Mouse (Mus musculus): ENCODE measurements around the gene Olfr119. TPM values are rescaled to one million over a fixed set of nuclear protein-coding genes. Genes with fewer than 3 reads are reported as not detected.
"Not testable (repeated sequence)": the region's sequence is repeated elsewhere in the genome, so short reads cannot be mapped to it uniquely, and the experiment has no call there.

Olfr119 gene
- not detected in 2 replicates for polyA plus RNA-seq (2015; fragmentation: Nextera tagmentation; extraction: Ambion mirVana)

GRCm38 (mm10) chr17:37696264-37696663, at the start of gene Olfr119:
Olfr119 (plus strand) TSS chr17:37696564.
- not testable (repeated sequence) for H3K27ac ChIP-seq (ENCODE audit: low read depth); H3K4me2 ChIP-seq (ENCODE audit: low read depth, low read length); H3K4me3 ChIP-seq (ENCODE audit: low read depth, low read length); ATAC-seq; H3K36me3 ChIP-seq (replicated peaks; ENCODE audit: insufficient read depth, low read length); H3K9ac ChIP-seq (replicated peaks); H3K9me3 ChIP-seq (ENCODE audit: low read length); H3K27me3 ChIP-seq (ENCODE audit: insufficient read depth, low read length); DNase-seq; H3K4me1 ChIP-seq (ENCODE audit: insufficient read depth)
- 68% methylated on average over 1 of the region's 1 CpGs for WGBS (ENCODE audit: insufficient replicate concordance)

GRCm38 (mm10) chr17:37663682-37664081, 32.7 kb upstream of the Olfr119 start, which contains the start of gene Olfr117:
Olfr117 (minus strand) TSS chr17:37663782.
- ATAC-seq (no peak), DNase-seq (no peak)
- no peak within 1 kb of the TSS for H3K27ac ChIP-seq (ENCODE audit: low read depth)
- no peaks in the 10 kb centered on the region for H3K27me3 ChIP-seq (ENCODE audit: insufficient read depth, low read length)
- TF ChIP-seq CTCF (IDR thresholded peaks at IDR 0.05; ENCODE audit: low read depth): no peak
- no peak for TF ChIP-seq EP300 (IDR thresholded peaks at IDR 0.05; ENCODE audit: low read depth)
- H3K4me1 ChIP-seq (ENCODE audit: insufficient read depth): no peaks in the 10 kb centered on the region
- H3K4me2 ChIP-seq (ENCODE audit: low read depth, low read length): no peak within 1 kb of the TSS
- no peak within 1 kb of the TSS for H3K4me3 ChIP-seq (ENCODE audit: low read depth, low read length)
- no peak within 1 kb of the TSS for H3K9ac ChIP-seq (replicated peaks)
- H3K9me3 ChIP-seq (ENCODE audit: low read length): no peaks in the 10 kb centered on the region
- 43% methylated on average over 1 of the region's 1 CpGs for WGBS (ENCODE audit: insufficient replicate concordance)
- no peaks in the 10 kb centered on the region for H3K36me3 ChIP-seq (replicated peaks; ENCODE audit: insufficient read depth, low read length)

- TF ChIP-seq CTCF (IDR thresholded peaks at IDR 0.05; ENCODE audit: low read depth): no peak
- no peak for TF ChIP-seq EP300 (IDR thresholded peaks at IDR 0.05; ENCODE audit: low read depth)
- Histone ChIP-seq H3K4me2 (ENCODE audit: low read depth, low read length) (no peak within 1 kb of the TSS), H3K4me3 (ENCODE audit: low read depth, low read length) (no peak within 1 kb of the TSS), H3K9ac (replicated peaks) (no peak within 1 kb of the TSS), H3K4me1 (ENCODE audit: insufficient read depth) (no peaks in the 10 kb centered on the region), H3K36me3 (replicated peaks; ENCODE audit: insufficient read depth, low read length) (no peaks in the 10 kb centered on the region), H3K27ac (ENCODE audit: low read depth) (no peak within 1 kb of the TSS), H3K27me3 (ENCODE audit: insufficient read depth, low read length) (no peaks in the 10 kb centered on the region), H3K9me3 (ENCODE audit: low read length) (no peaks in the 10 kb centered on the region)
- WGBS (ENCODE audit: insufficient replicate concordance): 49% methylated on average over 2 of the region's 2 CpGs
- ATAC-seq: no peak
- DNase-seq: no peak
These were observed 29.7 kb upstream of the Olfr119 start, which contains the start of gene Olfr118 for GRCm38 (mm10) chr17:37666688-37667087. Olfr118 (plus strand) TSS chr17:37666988.

- no peak for ATAC-seq
- Histone ChIP-seq H3K27ac (ENCODE audit: low read depth) (no peak within 1 kb of the TSS), H3K27me3 (ENCODE audit: insufficient read depth, low read length) (no peaks in the 10 kb centered on the region), H3K4me2 (ENCODE audit: low read depth, low read length) (no peak within 1 kb of the TSS), H3K4me3 (ENCODE audit: low read depth, low read length) (no peak within 1 kb of the TSS), H3K36me3 (replicated peaks; ENCODE audit: insufficient read depth, low read length) (no peaks in the 10 kb centered on the region), H3K9ac (replicated peaks) (no peak within 1 kb of the TSS), H3K4me1 (ENCODE audit: insufficient read depth) (no peaks in the 10 kb centered on the region), H3K9me3 (ENCODE audit: low read length) (peaks cover 3% of the 10 kb centered on the region; the same call in 1 of the 2 replicates)
- DNase-seq: no peak
- 43% methylated on average over 1 of the region's 1 CpGs for WGBS (ENCODE audit: insufficient replicate concordance)
- no peak for TF ChIP-seq CTCF (IDR thresholded peaks at IDR 0.05; ENCODE audit: low read depth)
- no peak for TF ChIP-seq EP300 (IDR thresholded peaks at IDR 0.05; ENCODE audit: low read depth)
These were observed 25.1 kb downstream of the Olfr119 start, which contains the start of gene Olfr120 for GRCm38 (mm10) chr17:37721508-37721907. Olfr120 (plus strand) TSS chr17:37721808.

GRCm38 (mm10) chr17:37738070-37738469, 41.7 kb downstream of the Olfr119 start:
- Histone ChIP-seq H3K27ac (ENCODE audit: low read depth) (no peak overlapping the region), H3K9ac (replicated peaks) (no peak overlapping the region), H3K27me3 (ENCODE audit: insufficient read depth, low read length) (no peaks in the 10 kb centered on the region), H3K9me3 (ENCODE audit: low read length) (no peaks in the 10 kb centered on the region), H3K4me3 (ENCODE audit: low read depth, low read length) (no peak overlapping the region), H3K4me2 (ENCODE audit: low read depth, low read length) (no peak overlapping the region), H3K4me1 (ENCODE audit: insufficient read depth) (no peaks in the 10 kb centered on the region), H3K36me3 (replicated peaks; ENCODE audit: insufficient read depth, low read length) (no peaks in the 10 kb centered on the region)
- WGBS (ENCODE audit: insufficient replicate concordance): 43% methylated on average over 7 of the region's 7 CpGs
- no peak for DNase-seq
- no peak for ATAC-seq
- TF ChIP-seq EP300 (IDR thresholded peaks at IDR 0.05; ENCODE audit: low read depth): no peak
- TF ChIP-seq CTCF (IDR thresholded peaks at IDR 0.05; ENCODE audit: low read depth): no peak

Other genes starting within 250 kb of the Olfr119 start
- gene Olfr109, start 237.6 kb upstream of the Olfr119 start, polyA plus RNA-seq (2015; fragmentation: Nextera tagmentation; extraction: Ambion mirVana): not detected in 2 replicates
- not detected in 2 replicates for gene H2-M2, start 213.0 kb upstream of the Olfr119 start, polyA plus RNA-seq (2015; fragmentation: Nextera tagmentation; extraction: Ambion mirVana)
- not detected in 2 replicates for gene Olfr110, start 204.1 kb upstream of the Olfr119 start, polyA plus RNA-seq (2015; fragmentation: Nextera tagmentation; extraction: Ambion mirVana)
- not detected in 2 replicates for gene Olfr111, start 188.5 kb upstream of the Olfr119 start, polyA plus RNA-seq (2015; fragmentation: Nextera tagmentation; extraction: Ambion mirVana)
- gene Olfr112, start 127.1 kb upstream of the Olfr119 start, polyA plus RNA-seq (2015; fragmentation: Nextera tagmentation; extraction: Ambion mirVana): not detected in 2 replicates
- gene Olfr113, start 118.9 kb upstream of the Olfr119 start, polyA plus RNA-seq (2015; fragmentation: Nextera tagmentation; extraction: Ambion mirVana): not detected in 2 replicates
- gene Olfr114, start 103.8 kb upstream of the Olfr119 start, polyA plus RNA-seq (2015; fragmentation: Nextera tagmentation; extraction: Ambion mirVana): not detected in 2 replicates
- gene Olfr115, start 69.5 kb upstream of the Olfr119 start, polyA plus RNA-seq (2015; fragmentation: Nextera tagmentation; extraction: Ambion mirVana): not detected in 2 replicates
- not detected in 2 replicates for gene Olfr116, start 69.4 kb upstream of the Olfr119 start, polyA plus RNA-seq (2015; fragmentation: Nextera tagmentation; extraction: Ambion mirVana)
- gene Olfr117, start 32.8 kb upstream of the Olfr119 start, polyA plus RNA-seq (2015; fragmentation: Nextera tagmentation; extraction: Ambion mirVana): not detected in 2 replicates
- not detected in 2 replicates for gene Olfr118, start 29.6 kb upstream of the Olfr119 start, polyA plus RNA-seq (2015; fragmentation: Nextera tagmentation; extraction: Ambion mirVana)
- gene Olfr120, start 25.2 kb downstream of the Olfr119 start, polyA plus RNA-seq (2015; fragmentation: Nextera tagmentation; extraction: Ambion mirVana): not detected in 2 replicates
- gene Olfr121, start 52.3 kb downstream of the Olfr119 start, polyA plus RNA-seq (2015; fragmentation: Nextera tagmentation; extraction: Ambion mirVana): not detected in 2 replicates
- gene Olfr122, start 72.0 kb downstream of the Olfr119 start, polyA plus RNA-seq (2015; fragmentation: Nextera tagmentation; extraction: Ambion mirVana): not detected in 2 replicates
- gene Olfr123, start 97.0 kb downstream of the Olfr119 start, polyA plus RNA-seq (2015; fragmentation: Nextera tagmentation; extraction: Ambion mirVana): not detected in 2 replicates
- gene Olfr124, start 103.3 kb downstream of the Olfr119 start, polyA plus RNA-seq (2015; fragmentation: Nextera tagmentation; extraction: Ambion mirVana): not detected in 2 replicates
- gene Olfr125, start 136.4 kb downstream of the Olfr119 start, polyA plus RNA-seq (2015; fragmentation: Nextera tagmentation; extraction: Ambion mirVana): not detected in 2 replicates
- not detected in 2 replicates for gene Olfr126, start 150.9 kb downstream of the Olfr119 start, polyA plus RNA-seq (2015; fragmentation: Nextera tagmentation; extraction: Ambion mirVana)
- not detected in 2 replicates for gene Olfr127, start 203.9 kb downstream of the Olfr119 start, polyA plus RNA-seq (2015; fragmentation: Nextera tagmentation; extraction: Ambion mirVana)
- gene Olfr128, start 224.0 kb downstream of the Olfr119 start, polyA plus RNA-seq (2015; fragmentation: Nextera tagmentation; extraction: Ambion mirVana): not detected in 2 replicates